Mouse (Mus musculus) midbrain, embryonic 15.5 days (tissue): Measurements from ENCODE around the gene C77080. TPM values are rescaled to one million over a fixed set of nuclear protein-coding genes. Genes with fewer than 3 reads are reported as not detected.
A peak's percentile ranks its signal among the peaks of the same experiment; 100 is the strongest.

ENCODE experiments used
- ATAC-seq: fragments of 200-750 bp; cut with Nextera tagmentation; replicated peaks from 2 replicates; pipeline ENCODE4 v1.8.0; 2017; ENCODE audit warnings: moderate TSS enrichment
- H3K27ac ChIP-seq: fragments of 300-500 bp; sonication (generic); 2 replicates; pipeline ENCODE4 v1.5.1; 2015; ENCODE audit warnings: mild to moderate bottlenecking, inconsistent platforms
- H3K27me3 ChIP-seq: fragments of 300-500 bp; sonication (generic); replicated peaks from 2 replicates; pipeline ENCODE4 v1.6.1; 2015; ENCODE audit warnings: inconsistent platforms
- H3K36me3 ChIP-seq: fragments of 300-500 bp; sonication (generic); replicated peaks from 2 replicates; pipeline ENCODE4 v1.6.1; 2015; ENCODE audit warnings: inconsistent platforms
- H3K4me1 ChIP-seq: fragments of 300-500 bp; sonication (generic); 2 replicates; pipeline ENCODE4 v1.6.1; 2015; ENCODE audit warnings: inconsistent platforms
- H3K4me2 ChIP-seq: fragments of 300-500 bp; sonication (generic); 2 replicates; pipeline ENCODE4 v1.6.1; 2015; ENCODE audit warnings: inconsistent platforms, mild to moderate bottlenecking, moderate library complexity
- H3K4me3 ChIP-seq: fragments of 300-500 bp; sonication (generic); 2 replicates; pipeline ENCODE4 v1.5.1; 2015; ENCODE audit warnings: mild to moderate bottlenecking, inconsistent platforms
- H3K9ac ChIP-seq: fragments of 300-500 bp; sonication (generic); 2 replicates; pipeline ENCODE4 v1.6.1; 2015; ENCODE audit warnings: mild to moderate bottlenecking, inconsistent platforms
- H3K9me3 ChIP-seq: fragments of 300-500 bp; sonication (generic); 2 replicates; pipeline ENCODE4 v1.6.1; 2016; ENCODE audit warnings: inconsistent platforms
- WGBS: fragments of 180-500 bp; shearing (Covaris S2); methylation state at CpG from one replicate; pipeline ENCODE4 v1.1.7; 2015; ENCODE audit warnings: mixed read lengths; 5-methylcytosine and 5-hydroxymethylcytosine counted together
- polyA plus RNA-seq: library from polyadenylated mRNA; unstranded; fragments of >200 nt; fragmentation: Nextera tagmentation; extraction: Ambion mirVana; gene quantifications from 2 replicates; pipeline ENCODE4 v1.2.1, GENCODE M21; 2015

C77080 gene
- polyA plus RNA-seq, result 9.4 and 9.7 TPM in 2 replicates

DNA sequence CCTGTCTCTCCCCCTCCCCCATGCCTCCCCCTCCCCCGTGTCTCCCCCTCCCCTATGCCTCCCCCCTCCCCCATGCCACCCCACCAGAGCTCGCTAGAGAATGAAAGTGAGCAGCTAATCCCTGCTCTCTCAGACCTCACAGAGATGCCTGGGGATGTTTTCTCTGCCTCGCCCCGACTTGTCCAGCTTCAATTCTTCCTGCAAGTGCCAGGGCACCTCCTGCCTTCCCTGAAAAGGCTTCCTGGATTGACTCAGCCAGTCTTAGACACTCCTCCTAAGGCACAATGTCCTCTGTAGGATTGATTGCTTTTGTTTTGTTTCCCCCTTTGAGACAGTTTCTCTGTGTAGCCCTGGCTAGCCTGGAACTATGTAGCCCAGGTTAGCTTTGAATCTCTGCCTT, at the start of gene C77080:
TSS of gene C77080 (minus strand) at position 209 of the 400 bp plus-strand sequence.
- Histone ChIP-seq H3K9ac (no peak within 1 kb of the TSS), H3K4me1 (peaks cover 11% of the 10 kb centered on the region), H3K27ac (no peak within 1 kb of the TSS), H3K4me2 (no peak within 1 kb of the TSS), H3K4me3 (no peak within 1 kb of the TSS), H3K9me3 (no peaks in the 10 kb centered on the region), H3K36me3 (no peaks in the 10 kb centered on the region), H3K27me3 (no peaks in the 10 kb centered on the region)
- 13% methylated on average over 2 of the region's 4 CpGs for WGBS
- no peak for ATAC-seq

DNA sequence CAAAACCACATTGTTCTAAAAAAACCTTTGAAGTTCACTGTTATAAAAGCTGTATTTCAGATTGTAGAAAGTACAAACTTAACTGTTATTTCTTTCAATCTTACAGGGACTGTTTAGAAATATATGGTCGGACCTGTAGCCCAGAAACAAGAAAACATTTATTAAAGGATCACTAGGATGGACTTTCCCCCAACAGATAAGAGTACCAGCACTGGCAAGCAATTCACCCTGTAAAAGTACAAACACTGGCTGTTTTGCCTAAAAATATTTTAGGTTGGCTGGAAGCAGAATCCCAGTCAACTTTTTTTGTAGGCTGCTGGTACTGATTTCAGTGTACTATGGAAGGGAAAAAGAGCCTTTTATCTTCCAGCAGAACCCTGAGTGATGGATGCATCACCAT, 46.7 kb upstream of the C77080 start:
- no peak overlapping the region for H3K4me2 ChIP-seq
- H3K9me3 ChIP-seq, result no peaks in the 10 kb centered on the region
- no peak overlapping the region for H3K9ac ChIP-seq
- H3K36me3 ChIP-seq, result peaks cover 24% of the 10 kb centered on the region; the same call in 1 of the 2 replicates
- ATAC-seq, result no peak
- no peaks in the 10 kb centered on the region for H3K27me3 ChIP-seq
- H3K27ac ChIP-seq, result no peak overlapping the region
- WGBS, result 96% methylated on average over 1 of the region's 1 CpGs
- no peaks in the 10 kb centered on the region for H3K4me1 ChIP-seq
- H3K4me3 ChIP-seq, result no peak overlapping the region

DNA sequence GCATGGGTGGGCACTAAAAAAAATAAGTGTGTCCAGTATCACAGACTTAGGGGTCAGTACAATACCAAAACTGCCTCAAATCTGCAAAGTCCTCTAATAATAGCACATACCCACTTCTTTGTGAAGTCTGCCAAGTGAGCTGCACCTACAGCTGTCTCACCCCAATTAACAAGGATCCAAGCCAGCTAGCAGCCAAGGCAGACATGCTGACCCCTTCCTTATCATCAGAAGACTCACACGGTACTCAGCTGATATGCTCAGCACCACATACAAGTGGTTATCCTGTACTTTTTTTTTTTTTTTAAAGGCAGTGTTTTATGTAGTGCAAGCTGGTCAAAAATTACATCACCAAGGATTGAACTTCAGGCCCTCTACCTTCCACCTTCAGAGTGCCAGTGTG, 43.1 kb upstream of the C77080 start:
- H3K36me3 ChIP-seq, result peaks cover 17% of the 10 kb centered on the region; the same call in 1 of the 2 replicates
- 80% methylated on average over 1 of the region's 1 CpGs for WGBS

DNA sequence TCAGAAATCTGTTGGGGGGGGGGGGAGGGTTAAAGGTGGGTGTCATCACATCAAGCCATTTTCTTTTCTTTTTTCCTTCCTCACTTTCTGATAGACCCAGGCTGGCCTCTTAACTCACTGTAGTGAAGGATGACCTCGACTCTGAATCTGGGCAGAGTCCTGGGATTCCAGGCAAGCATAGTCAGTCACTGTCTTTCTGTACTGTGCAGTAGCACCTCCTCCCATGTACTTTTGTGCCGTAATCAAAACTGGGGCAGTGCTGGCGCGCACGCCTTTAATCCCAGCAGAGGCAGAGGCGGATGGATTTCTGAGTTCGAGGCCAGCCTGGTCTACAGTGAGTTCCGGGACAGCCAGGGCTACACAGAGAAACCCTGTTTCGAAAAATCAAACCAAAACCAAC, 42.6 kb upstream of the C77080 start:
- no peak for ATAC-seq
- Histone ChIP-seq H3K4me3 (no peak overlapping the region), H3K36me3 (peaks cover 16% of the 10 kb centered on the region; the same call in 1 of the 2 replicates), H3K9ac (no peak overlapping the region), H3K4me1 (no peaks in the 10 kb centered on the region), H3K9me3 (no peaks in the 10 kb centered on the region), H3K4me2 (no peak overlapping the region), H3K27me3 (no peaks in the 10 kb centered on the region), H3K27ac (no peak overlapping the region)
- 90% methylated on average over 9 of the region's 9 CpGs for WGBS

More for the DNA sequence above, 43.1 kb upstream of the C77080 start:
- Histone ChIP-seq H3K4me2 (no peak overlapping the region), H3K27me3 (no peaks in the 10 kb centered on the region), H3K4me1 (no peaks in the 10 kb centered on the region), H3K9ac (no peak overlapping the region), H3K27ac (no peak overlapping the region), H3K4me3 (no peak overlapping the region), H3K9me3 (no peaks in the 10 kb centered on the region)
- ATAC-seq, result no peak

DNA sequence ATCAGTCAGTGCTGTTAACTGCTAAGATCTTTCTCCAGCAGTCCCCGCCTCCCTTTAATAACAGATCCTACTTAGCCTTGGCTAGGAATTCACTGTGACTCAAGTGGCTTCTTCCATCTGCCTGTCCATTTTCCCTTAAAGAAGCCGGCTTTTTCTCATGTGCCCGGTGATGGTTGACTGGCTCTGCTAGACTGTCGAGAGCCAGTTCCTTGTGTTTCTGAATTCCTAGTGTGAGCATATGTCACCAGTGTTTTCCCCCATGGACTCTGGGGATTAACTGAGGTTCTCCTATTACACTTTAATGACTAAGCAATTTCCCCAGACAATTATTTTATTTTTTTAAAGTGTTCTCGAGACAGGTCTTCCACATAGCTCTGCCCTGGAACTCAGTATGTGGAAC, 42.2 kb upstream of the C77080 start:
- no peak for ATAC-seq
- no peaks in the 10 kb centered on the region for H3K27me3 ChIP-seq
- peaks cover 12% of the 10 kb centered on the region; the same call in 1 of the 2 replicates for H3K36me3 ChIP-seq
- no peak overlapping the region for H3K9ac ChIP-seq
- no peak overlapping the region for H3K27ac ChIP-seq
- H3K9me3 ChIP-seq, result no peaks in the 10 kb centered on the region
- H3K4me3 ChIP-seq, result no peak overlapping the region
- H3K4me2 ChIP-seq, result no peak overlapping the region
- 64% methylated on average over 5 of the region's 5 CpGs for WGBS
- H3K4me1 ChIP-seq, result no peaks in the 10 kb centered on the region

DNA sequence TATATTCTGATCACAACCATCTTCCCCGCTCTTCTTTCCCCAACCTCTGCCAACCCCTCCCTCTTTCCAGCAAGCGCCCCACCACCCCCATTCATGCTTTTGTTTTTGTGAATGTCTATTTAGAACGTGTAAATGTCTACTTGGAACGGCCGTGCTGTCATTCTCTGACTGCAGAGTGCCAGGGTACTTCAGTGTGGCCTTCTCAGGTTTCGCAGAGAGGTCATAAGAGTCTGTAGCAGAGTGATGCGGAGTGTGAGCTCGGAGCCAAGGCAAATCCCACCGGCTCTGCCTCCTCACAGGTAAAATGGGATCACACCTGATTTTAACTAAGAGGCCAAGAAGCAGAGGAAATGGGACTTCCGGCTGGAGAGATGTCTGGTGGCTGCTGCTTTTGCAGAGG, 37.9 kb upstream of the C77080 start:
- no peak overlapping the region for H3K9ac ChIP-seq
- no peak overlapping the region for H3K27ac ChIP-seq
- no peak overlapping the region for H3K4me2 ChIP-seq
- H3K36me3 ChIP-seq, result no peaks in the 10 kb centered on the region
- no peaks in the 10 kb centered on the region for H3K4me1 ChIP-seq
- no peak overlapping the region for H3K4me3 ChIP-seq
- 58% methylated on average over 10 of the region's 10 CpGs for WGBS
- no peak for ATAC-seq
- H3K27me3 ChIP-seq, result no peaks in the 10 kb centered on the region
- no peaks in the 10 kb centered on the region for H3K9me3 ChIP-seq

DNA sequence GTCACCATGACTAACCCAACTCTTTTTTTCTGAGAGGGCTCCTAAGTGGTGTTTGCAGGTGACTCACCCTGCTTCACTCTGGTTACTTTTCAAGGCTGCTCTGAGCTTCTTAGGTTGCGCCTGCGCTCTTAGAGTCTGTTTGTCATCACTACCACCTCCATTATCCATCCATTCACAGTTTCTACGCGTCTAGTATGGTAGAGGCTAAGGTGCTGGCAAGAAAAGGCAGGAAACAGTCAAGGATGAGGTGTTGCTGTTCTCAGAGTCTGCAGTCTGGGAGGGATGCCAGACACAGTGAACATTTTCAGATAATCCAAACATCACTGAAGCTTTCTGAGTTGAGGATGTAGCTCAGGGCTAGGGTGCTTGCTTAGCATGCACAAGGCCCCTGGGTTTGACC, 36.5 kb upstream of the C77080 start:
- WGBS, result 98% methylated on average over 4 of the region's 4 CpGs
- H3K4me1 ChIP-seq, result no peaks in the 10 kb centered on the region
- H3K9me3 ChIP-seq, result no peaks in the 10 kb centered on the region
- H3K9ac ChIP-seq, result no peak overlapping the region
- no peaks in the 10 kb centered on the region for H3K36me3 ChIP-seq
- H3K4me2 ChIP-seq, result no peak overlapping the region
- no peak overlapping the region for H3K4me3 ChIP-seq
- no peak for ATAC-seq
- H3K27ac ChIP-seq, result no peak overlapping the region
- no peaks in the 10 kb centered on the region for H3K27me3 ChIP-seq

DNA sequence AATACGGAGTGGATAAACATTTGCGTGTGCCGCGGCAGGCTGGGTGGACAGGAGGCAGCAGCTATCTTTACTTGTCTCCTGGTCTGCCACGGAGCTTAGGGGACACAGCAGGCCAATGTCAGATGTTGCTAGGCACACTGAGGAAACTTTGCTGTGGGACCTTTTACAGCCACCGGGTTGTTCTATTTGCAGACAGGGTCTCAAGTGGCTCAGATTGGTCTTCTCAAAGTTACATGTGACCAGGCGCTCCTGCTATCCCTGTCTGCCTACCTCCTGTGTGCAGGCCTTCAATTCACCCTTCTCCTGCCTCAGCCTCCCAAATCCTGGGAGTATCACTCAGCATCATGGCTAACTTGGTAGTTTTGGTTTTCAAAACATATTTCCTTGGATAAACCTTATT, 34.9 kb upstream of the C77080 start:
- Histone ChIP-seq H3K9ac (no peak overlapping the region), H3K9me3 (no peaks in the 10 kb centered on the region), H3K36me3 (no peaks in the 10 kb centered on the region), H3K4me2 (no peak overlapping the region), H3K4me1 (no peaks in the 10 kb centered on the region), H3K27ac (no peak overlapping the region), H3K4me3 (no peak overlapping the region), H3K27me3 (no peaks in the 10 kb centered on the region)
- ATAC-seq, result no peak
- 89% methylated on average over 7 of the region's 7 CpGs for WGBS

DNA sequence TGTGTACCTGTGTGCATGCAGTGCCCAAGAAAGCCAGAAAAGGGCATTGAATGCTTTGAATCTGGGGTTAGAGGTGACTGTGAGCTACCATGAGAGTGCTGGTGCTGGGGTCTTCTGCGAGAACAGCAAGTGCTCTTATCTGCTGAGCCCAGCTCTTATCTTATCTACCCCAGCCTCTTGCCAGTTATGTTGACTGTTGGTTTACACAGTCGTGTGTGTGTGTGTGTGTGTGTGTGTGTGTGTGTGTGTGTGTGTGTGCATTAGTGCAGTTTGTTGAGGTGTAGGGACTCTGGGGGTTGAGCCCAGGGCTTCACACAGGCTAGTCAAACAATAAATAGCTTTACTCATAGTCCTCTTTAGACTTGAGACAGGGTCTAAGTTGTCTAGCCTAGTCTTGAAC, 34.0 kb upstream of the C77080 start:
- Histone ChIP-seq H3K9me3 (no peaks in the 10 kb centered on the region), H3K9ac (no peak overlapping the region), H3K4me2 (no peak overlapping the region), H3K4me1 (no peaks in the 10 kb centered on the region), H3K36me3 (no peaks in the 10 kb centered on the region), H3K27me3 (no peaks in the 10 kb centered on the region), H3K27ac (no peak overlapping the region), H3K4me3 (no peak overlapping the region)
- no peak for ATAC-seq
- 84% methylated on average over 2 of the region's 2 CpGs for WGBS

DNA sequence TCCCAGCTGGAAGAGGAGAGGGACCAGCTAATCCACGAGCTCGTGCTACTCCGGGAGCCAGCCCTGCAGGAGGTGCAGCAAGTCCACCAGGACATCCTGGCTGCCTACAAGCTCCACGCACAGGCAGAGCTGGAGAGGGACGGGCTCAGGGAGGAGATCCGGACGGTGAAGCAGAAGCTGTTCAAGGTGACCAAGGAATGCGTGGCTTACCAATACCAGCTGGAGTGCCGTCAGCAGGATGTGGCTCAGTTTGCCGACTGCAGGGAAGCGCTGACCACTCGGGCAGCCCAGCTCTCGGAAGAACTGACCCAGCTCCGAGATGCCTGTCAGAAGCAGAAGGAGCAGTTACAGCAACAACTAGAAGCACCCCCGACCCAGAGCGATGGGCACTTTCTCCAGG, 32.5 kb upstream of the C77080 start:
- H3K27me3 ChIP-seq, result no peaks in the 10 kb centered on the region
- H3K9ac ChIP-seq, result no peak overlapping the region
- H3K36me3 ChIP-seq, result no peaks in the 10 kb centered on the region
- H3K27ac ChIP-seq, result no peak overlapping the region
- WGBS, result 25% methylated on average over 16 of the region's 16 CpGs
- 0 out of 2 replicates have a peak overlapping the region, but pooled peaks have one; percentile 1 for H3K4me2 ChIP-seq
- no peak for ATAC-seq
- H3K4me1 ChIP-seq, result no peaks in the 10 kb centered on the region
- H3K4me3 ChIP-seq, result no peak overlapping the region
- H3K9me3 ChIP-seq, result no peaks in the 10 kb centered on the region

DNA sequence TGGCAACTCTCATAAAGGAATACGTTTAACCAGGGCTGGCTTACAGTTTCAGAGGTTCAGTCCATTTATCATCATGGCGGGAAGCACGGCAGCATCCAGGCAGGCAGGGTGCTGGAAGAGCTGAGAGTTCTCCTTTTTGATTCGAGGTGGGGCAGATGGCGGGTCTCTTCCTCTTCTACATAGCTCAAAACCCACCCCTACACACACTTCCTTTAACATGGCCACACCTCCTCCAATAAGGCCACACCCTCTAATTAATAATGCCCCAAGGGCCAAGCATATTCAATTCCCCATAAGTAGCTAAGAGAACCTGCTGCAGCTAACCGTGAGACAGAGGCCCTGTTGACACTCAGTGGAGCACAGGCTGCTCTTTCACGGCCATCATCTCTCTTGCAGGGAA, 31.6 kb upstream of the C77080 start:
- no peaks in the 10 kb centered on the region for H3K36me3 ChIP-seq
- no peak overlapping the region for H3K27ac ChIP-seq
- no peaks in the 10 kb centered on the region for H3K9me3 ChIP-seq
- H3K4me1 ChIP-seq, result peaks cover 2% of the 10 kb centered on the region; the same call in 1 of the 2 replicates
- ATAC-seq, result no peak
- H3K4me3 ChIP-seq, result no peak overlapping the region
- H3K4me2 ChIP-seq, result no peak overlapping the region
- H3K9ac ChIP-seq, result no peak overlapping the region
- H3K27me3 ChIP-seq, result no peaks in the 10 kb centered on the region
- WGBS, result 74% methylated on average over 7 of the region's 7 CpGs

DNA sequence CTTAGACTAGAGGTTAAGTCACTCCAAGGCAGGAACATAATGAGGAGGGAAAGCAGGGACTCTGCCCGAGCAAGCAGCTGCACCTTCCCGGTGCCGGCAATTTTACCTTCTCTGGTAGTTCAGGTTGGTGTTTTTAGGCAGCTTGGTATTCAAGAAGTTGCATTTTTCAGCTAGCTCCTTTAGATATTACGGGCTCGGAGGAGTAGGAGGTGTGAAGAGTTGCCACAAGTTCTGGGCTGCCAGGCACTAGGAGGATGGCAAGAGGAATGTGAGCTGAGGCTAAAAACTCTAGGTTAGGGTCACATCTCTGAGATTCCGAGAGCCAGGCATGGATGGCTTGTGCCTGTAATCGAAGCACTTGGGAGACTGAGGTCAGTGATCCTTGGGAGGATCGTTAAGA, 28.5 kb upstream of the C77080 start:
- Histone ChIP-seq H3K9me3 (no peaks in the 10 kb centered on the region), H3K4me3 (no peak overlapping the region), H3K4me2 (no peak overlapping the region), H3K4me1 (peaks cover 18% of the 10 kb centered on the region), H3K27ac (no peak overlapping the region), H3K36me3 (no peaks in the 10 kb centered on the region), H3K27me3 (peaks cover 8% of the 10 kb centered on the region), H3K9ac (no peak overlapping the region)
- WGBS, result 90% methylated on average over 8 of the region's 8 CpGs
- ATAC-seq, result no peak

DNA sequence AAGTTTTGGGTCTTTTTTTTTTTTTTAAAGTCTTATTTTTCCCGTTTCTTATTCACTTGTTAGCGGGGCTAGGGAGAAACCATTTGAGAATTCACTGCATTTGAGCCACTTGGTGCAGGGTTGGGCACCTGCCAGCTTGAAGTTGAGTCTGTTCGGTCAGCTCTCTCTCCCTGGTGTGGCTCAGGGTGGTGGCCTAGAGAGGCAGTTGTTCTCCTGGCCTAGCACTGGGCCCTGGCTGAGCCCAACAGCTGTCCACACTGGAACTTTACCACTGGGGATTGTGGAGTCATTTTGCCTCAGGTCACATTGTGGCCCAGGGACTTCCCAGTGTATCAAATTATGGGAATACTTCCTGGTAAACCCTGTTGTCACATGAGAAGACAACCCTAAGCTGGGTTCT, 26.9 kb upstream of the C77080 start:
- Histone ChIP-seq H3K36me3 (no peaks in the 10 kb centered on the region), H3K9ac (no peak overlapping the region), H3K4me3 (peak overlapping the region; percentile 50), H3K4me2 (peak overlapping the region; percentile 95), H3K9me3 (no peaks in the 10 kb centered on the region), H3K27ac (no peak overlapping the region), H3K27me3 (peaks cover 8% of the 10 kb centered on the region), H3K4me1 (peaks cover 18% of the 10 kb centered on the region)
- ATAC-seq, result no peak
- WGBS, result 24% methylated on average over 3 of the region's 3 CpGs
